Mouse (Mus musculus): Measurements from ENCODE around the gene Steap1. TPM values are rescaled to one million over a fixed set of nuclear protein-coding genes. Genes with fewer than 3 reads are reported as not detected.

Gene Steap1
- total and polyA plus RNA-seq, 2 experiments from 2014 or later = 0.11 to 0.70 TPM

DNA sequence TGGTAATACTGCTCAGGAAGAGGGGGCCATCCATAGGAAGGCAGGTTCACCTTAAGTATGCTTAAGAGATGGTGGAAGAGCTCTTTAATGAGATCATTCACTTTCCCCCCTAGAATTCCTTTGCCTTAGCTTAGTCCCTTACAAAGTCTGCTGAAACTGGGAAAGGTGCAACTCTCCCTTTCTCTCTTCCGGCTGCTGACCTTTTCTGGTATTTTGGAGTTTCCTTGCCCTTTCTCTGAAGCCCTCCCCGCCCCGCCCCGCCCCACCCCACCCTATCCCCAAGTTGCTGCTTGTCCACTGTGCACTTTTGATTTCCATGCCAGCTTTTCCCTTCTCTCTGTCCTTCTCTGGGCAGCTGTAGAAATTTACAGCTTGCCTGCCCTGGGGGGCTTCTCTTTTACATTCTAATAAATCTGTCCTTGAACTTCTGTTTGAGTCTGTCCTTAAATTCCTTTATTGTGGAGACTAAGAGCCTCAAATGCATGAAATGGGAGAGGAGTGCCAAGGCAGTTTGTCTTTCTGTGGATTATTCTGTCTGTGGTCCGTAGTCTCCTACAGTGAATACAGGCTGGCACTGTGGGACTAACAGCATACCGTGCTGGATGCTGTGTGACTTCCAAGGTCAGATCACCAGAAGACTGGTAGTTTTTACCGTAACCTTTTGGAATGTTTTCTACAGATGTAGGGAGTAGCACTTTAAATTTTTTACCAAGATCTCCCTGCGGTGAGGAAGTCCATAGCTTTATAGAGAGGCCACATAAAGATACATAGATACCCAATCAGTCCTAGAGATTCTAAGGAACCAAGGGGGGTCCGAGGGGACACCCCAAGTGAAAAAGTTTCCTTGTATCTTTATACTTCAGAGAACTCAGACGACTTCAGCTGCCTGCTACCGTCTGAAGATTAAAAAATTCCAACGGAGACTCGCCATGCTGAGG, 41.5 kb downstream of the Steap1 start:
- TF ChIP-seq CTCF (IDR thresholded peaks at IDR 0.05; ENCODE audit: low read depth) (no peak), EP300 (IDR thresholded peaks at IDR 0.05; ENCODE audit: low read depth) (no peak)
- Histone ChIP-seq H3K4me1 (ENCODE audit: control insufficient read depth, insufficient read depth) (no peaks in the 10 kb centered on the region), H3K36me3 (replicated peaks; ENCODE audit: control insufficient read depth, insufficient read depth, low read length) (no peaks in the 10 kb centered on the region), H3K27ac (ENCODE audit: low read depth) (no peak overlapping the region), H3K27me3 (ENCODE audit: control insufficient read depth, insufficient read depth, low read length) (no peaks in the 10 kb centered on the region), H3K4me2 (ENCODE audit: low read depth, low read length) (no peak overlapping the region), H3K4me3 (ENCODE audit: low read depth, low read length) (no peak overlapping the region), H3K9me3 (replicated peaks; ENCODE audit: control insufficient read depth, low read length) (no peaks in the 10 kb centered on the region), H3K9ac (replicated peaks; ENCODE audit: low read depth, low read length) (no peak overlapping the region)
- DNase-seq (ENCODE audit: low spot score) = no peak
- 61% methylated on average over 13 of the region's 13 CpGs for WGBS
- ATAC-seq (ENCODE audit: insufficient read depth, low read depth) = no peak

GRCm38 (mm10) chr5:5705019-5705418, 44.1 kb downstream of the Steap1 start:
- DNase-seq (ENCODE audit: low spot score) (no peak), ATAC-seq (ENCODE audit: insufficient read depth, low read depth) (no peak)
- H3K4me2 ChIP-seq (ENCODE audit: low read depth, low read length) = no peak overlapping the region
- no peak overlapping the region for H3K9ac ChIP-seq (replicated peaks; ENCODE audit: low read depth, low read length)
- no peaks in the 10 kb centered on the region for H3K27me3 ChIP-seq (ENCODE audit: control insufficient read depth, insufficient read depth, low read length)
- H3K4me1 ChIP-seq (ENCODE audit: control insufficient read depth, insufficient read depth) = no peaks in the 10 kb centered on the region
- no peak overlapping the region for H3K27ac ChIP-seq (ENCODE audit: low read depth)
- TF ChIP-seq EP300 (IDR thresholded peaks at IDR 0.05; ENCODE audit: low read depth) (no peak), CTCF (IDR thresholded peaks at IDR 0.05; ENCODE audit: low read depth) (no peak)
- no peak overlapping the region for H3K4me3 ChIP-seq (ENCODE audit: low read depth, low read length)
- H3K36me3 ChIP-seq (replicated peaks; ENCODE audit: control insufficient read depth, insufficient read depth, low read length) = no peaks in the 10 kb centered on the region
- WGBS = 53% methylated on average over 2 of the region's 2 CpGs
- no peaks in the 10 kb centered on the region for H3K9me3 ChIP-seq (replicated peaks; ENCODE audit: control insufficient read depth, low read length)

- Histone ChIP-seq H3K4me3 (ENCODE audit: low read depth, low read length) (no peak overlapping the region), H3K27me3 (ENCODE audit: control insufficient read depth, insufficient read depth, low read length) (no peaks in the 10 kb centered on the region), H3K9ac (replicated peaks; ENCODE audit: low read depth, low read length) (no peak overlapping the region), H3K4me2 (ENCODE audit: low read depth, low read length) (no peak overlapping the region), H3K4me1 (ENCODE audit: control insufficient read depth, insufficient read depth) (no peaks in the 10 kb centered on the region), H3K36me3 (replicated peaks; ENCODE audit: control insufficient read depth, insufficient read depth, low read length) (no peaks in the 10 kb centered on the region), H3K27ac (ENCODE audit: low read depth) (no peak overlapping the region), H3K9me3 (replicated peaks; ENCODE audit: control insufficient read depth, low read length) (no peaks in the 10 kb centered on the region)
- ATAC-seq (ENCODE audit: insufficient read depth, low read depth) = no peak
- TF ChIP-seq EP300 (IDR thresholded peaks at IDR 0.05; ENCODE audit: low read depth) (no peak), CTCF (IDR thresholded peaks at IDR 0.05; ENCODE audit: low read depth) (no peak)
- no peak for DNase-seq (ENCODE audit: low spot score)
- WGBS = 77% methylated on average over 2 of the region's 2 CpGs
These were observed 48.7 kb downstream of the Steap1 start for GRCm38 (mm10) chr5:5700386-5700785.

- Histone ChIP-seq H3K27me3 (ENCODE audit: control insufficient read depth, insufficient read depth, low read length) (no peaks in the 10 kb centered on the region), H3K4me3 (ENCODE audit: low read depth, low read length) (no peak overlapping the region), H3K27ac (ENCODE audit: low read depth) (no peak overlapping the region), H3K9me3 (replicated peaks; ENCODE audit: control insufficient read depth, low read length) (no peaks in the 10 kb centered on the region), H3K4me2 (ENCODE audit: low read depth, low read length) (no peak overlapping the region), H3K4me1 (ENCODE audit: control insufficient read depth, insufficient read depth) (no peaks in the 10 kb centered on the region), H3K36me3 (replicated peaks; ENCODE audit: control insufficient read depth, insufficient read depth, low read length) (no peaks in the 10 kb centered on the region), H3K9ac (replicated peaks; ENCODE audit: low read depth, low read length) (no peak overlapping the region)
- 37% methylated on average over 3 of the region's 3 CpGs for WGBS
- TF ChIP-seq CTCF (IDR thresholded peaks at IDR 0.05; ENCODE audit: low read depth) (no peak), EP300 (IDR thresholded peaks at IDR 0.05; ENCODE audit: low read depth) (no peak)
- no peak for ATAC-seq (ENCODE audit: insufficient read depth, low read depth)
- no peak for DNase-seq (ENCODE audit: low spot score)
These were observed 50.3 kb downstream of the Steap1 start for GRCm38 (mm10) chr5:5698830-5699229.

DNA sequence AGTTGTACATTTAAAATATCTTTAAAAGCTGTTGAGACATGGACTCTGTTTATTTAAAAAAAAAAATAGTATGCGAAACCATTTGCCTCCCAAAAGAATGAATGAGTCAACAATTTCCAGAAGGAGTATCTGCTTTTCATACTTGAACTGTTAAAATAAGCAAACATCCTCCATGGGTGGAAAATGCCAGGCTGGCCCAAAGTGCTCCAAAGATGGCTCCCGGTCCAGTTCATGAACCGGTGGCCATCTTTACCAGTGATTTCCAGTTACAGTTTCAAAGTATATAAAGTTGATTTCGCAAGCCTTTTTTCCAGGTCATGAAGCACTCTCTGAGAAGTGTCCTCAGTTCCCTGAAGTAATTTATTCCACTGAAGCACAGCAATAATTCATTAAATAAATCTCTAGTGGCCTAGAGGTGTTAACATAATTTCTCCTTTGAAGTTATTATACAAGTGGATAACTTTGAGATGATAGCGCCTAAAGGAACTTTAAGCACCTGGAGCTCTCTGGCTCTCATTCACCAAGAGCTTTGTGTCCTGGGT, 53.7 kb downstream of the Steap1 start:
- Histone ChIP-seq H3K27me3 (ENCODE audit: control insufficient read depth, insufficient read depth, low read length) (peaks cover 3% of the 10 kb centered on the region; the same call in 1 of the 2 replicates), H3K9ac (replicated peaks; ENCODE audit: low read depth, low read length) (no peak overlapping the region), H3K9me3 (replicated peaks; ENCODE audit: control insufficient read depth, low read length) (no peaks in the 10 kb centered on the region), H3K36me3 (replicated peaks; ENCODE audit: control insufficient read depth, insufficient read depth, low read length) (no peaks in the 10 kb centered on the region), H3K27ac (ENCODE audit: low read depth) (no peak overlapping the region), H3K4me2 (ENCODE audit: low read depth, low read length) (no peak overlapping the region), H3K4me1 (ENCODE audit: control insufficient read depth, insufficient read depth) (no peaks in the 10 kb centered on the region; the same call in 1 of the 2 replicates), H3K4me3 (ENCODE audit: low read depth, low read length) (no peak overlapping the region)
- DNase-seq (ENCODE audit: low spot score) (no peak), ATAC-seq (ENCODE audit: insufficient read depth, low read depth) (no peak)
- no peak for TF ChIP-seq CTCF (IDR thresholded peaks at IDR 0.05; ENCODE audit: low read depth)
- no peak for TF ChIP-seq EP300 (IDR thresholded peaks at IDR 0.05; ENCODE audit: low read depth)
- 86% methylated on average over 5 of the region's 5 CpGs for WGBS

All from heart, postnatal 0 days (tissue).